Mouse (Mus musculus) 416B (cell line): ENCODE data around the gene Kazald1.

Experiments used
- DNase-seq: peaks from one replicate; pipeline ENCODE4 v3.0.0; 2011; ENCODE audit warnings: low read depth

Gene Kazald1

DNA sequence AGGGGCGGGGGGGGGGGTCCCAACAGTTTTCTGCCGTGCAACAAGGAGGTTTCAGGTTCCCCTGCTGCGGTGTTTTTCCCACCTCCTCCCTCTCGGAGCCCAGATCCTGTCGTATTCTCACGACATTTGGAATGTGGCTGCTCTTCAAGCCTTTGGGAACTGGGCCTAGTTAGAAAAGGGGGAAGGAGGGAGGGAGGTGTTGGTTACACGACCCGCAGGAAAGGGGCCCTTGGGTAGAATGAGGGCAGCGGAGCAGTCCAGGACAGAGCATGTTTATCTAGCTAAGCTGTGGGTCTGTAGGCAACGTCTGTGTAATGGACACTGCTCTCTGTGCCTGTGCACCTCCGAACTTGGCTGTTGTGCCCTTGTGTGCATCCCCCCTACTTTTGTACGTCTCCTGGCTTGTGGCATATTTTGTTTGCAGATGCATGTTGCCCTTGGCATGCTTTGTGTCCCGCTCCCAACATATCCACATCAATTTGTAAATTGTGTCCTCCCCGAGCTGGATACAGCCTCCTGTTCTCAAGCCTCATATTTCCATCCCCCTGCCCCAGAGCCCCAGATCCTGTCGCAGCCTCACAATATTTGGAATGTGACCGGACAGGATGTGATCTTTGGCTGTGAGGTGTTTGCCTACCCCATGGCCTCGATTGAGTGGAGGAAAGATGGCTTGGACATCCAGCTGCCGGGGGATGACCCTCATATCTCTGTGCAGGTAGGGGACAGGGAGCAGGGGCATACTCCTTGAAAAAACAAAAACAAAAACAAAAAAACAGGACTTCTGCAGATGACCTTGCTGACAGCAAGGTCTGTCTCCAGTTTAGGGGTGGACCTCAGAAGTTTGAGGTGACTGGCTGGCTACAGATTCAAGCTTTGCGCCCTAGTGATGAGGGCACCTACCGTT, 3.0 kb downstream of the Kazald1 start:
- no peak for DNase-seq

- DNase-seq: peak; percentile 89
These were observed 4.1 kb downstream of the Kazald1 start for GRCm38 (mm10) chr19:45078971-45079764.

- DNase-seq: peak; percentile 93
These were observed 4.9 kb downstream of the Kazald1 start for GRCm38 (mm10) chr19:45079769-45080515.

GRCm38 (mm10) chr19:45080711-45081110, 5.7 kb downstream of the Kazald1 start:
- DNase-seq: no peak

- DNase-seq: peak; percentile 68
These were observed 6.2 kb downstream of the Kazald1 start for GRCm38 (mm10) chr19:45081279-45081678.

- peak; percentile 73 for DNase-seq
These were observed 7.0 kb downstream of the Kazald1 start for GRCm38 (mm10) chr19:45081841-45082550.

DNA sequence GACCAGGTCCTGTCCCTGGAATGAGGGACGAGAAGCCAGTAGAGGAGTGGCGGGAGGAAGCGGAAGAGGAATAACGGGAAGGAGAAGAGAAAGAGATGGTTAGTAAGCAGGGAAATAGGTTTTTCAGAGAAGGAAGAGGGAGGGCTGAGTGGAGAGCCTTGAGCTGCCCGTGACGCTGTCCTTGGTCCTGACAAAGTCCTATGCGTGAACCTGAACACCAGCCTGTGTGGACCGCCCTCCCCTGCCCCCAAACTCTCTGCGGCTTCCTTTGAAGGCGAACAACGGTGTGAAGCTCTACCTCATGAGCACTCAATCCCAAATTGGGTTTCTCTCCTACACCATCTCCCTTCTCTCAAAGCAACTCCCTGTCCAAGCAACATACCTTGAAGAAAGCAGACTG, 22.8 kb downstream of the Kazald1 start:
- DNase-seq: peak; percentile 62

- DNase-seq: peak; percentile 45
These were observed 25.6 kb downstream of the Kazald1 start for GRCm38 (mm10) chr19:45100486-45101270.

DNA sequence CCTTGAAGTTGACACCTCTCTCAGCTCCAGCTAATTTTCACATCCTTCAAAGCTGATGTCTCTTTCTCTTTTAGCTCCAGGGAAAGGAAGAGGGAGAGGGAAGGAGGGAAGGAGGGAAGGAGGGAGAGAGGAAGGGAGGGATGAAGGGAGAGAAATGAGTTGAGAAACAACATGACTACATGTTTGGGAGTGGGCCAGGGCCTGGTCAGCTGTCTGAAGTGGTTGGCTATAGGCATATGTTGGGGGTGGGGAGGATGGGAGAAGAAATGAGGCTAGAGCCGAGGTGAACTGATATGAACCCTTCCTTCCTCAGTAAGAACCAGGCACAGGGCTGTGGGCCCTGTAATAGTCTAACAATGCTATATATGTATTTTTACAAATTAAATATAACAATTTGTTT, 30.6 kb downstream of the Kazald1 start:
- no peak for DNase-seq

DNA sequence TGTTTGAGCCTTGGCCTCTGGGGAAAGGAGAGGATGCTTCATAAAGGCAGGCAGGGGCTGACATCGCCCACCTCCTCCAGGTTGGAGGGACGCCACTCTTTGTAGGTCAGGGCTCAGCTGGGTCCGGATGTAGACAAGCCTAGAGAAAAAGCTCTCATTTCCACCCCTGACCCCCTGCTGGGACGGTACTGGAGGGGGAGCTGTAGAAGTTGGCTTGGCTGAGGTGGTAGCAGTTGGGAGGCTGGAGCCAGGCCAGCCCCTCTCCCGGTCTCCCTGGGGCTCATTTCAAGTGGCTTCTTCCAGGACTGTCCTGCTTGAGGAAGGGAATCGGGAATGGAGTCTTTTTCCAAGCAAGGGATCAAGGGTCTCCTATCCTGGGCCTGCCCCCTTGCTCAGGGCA, 31.6 kb downstream of the Kazald1 start:
- DNase-seq: no peak

GRCm38 (mm10) chr19:45110681-45111080, 35.6 kb downstream of the Kazald1 start:
- DNase-seq: peak; percentile 8

GRCm38 (mm10) chr19:45112444-45112843, 37.4 kb downstream of the Kazald1 start:
- peak; percentile 17 for DNase-seq

DNA sequence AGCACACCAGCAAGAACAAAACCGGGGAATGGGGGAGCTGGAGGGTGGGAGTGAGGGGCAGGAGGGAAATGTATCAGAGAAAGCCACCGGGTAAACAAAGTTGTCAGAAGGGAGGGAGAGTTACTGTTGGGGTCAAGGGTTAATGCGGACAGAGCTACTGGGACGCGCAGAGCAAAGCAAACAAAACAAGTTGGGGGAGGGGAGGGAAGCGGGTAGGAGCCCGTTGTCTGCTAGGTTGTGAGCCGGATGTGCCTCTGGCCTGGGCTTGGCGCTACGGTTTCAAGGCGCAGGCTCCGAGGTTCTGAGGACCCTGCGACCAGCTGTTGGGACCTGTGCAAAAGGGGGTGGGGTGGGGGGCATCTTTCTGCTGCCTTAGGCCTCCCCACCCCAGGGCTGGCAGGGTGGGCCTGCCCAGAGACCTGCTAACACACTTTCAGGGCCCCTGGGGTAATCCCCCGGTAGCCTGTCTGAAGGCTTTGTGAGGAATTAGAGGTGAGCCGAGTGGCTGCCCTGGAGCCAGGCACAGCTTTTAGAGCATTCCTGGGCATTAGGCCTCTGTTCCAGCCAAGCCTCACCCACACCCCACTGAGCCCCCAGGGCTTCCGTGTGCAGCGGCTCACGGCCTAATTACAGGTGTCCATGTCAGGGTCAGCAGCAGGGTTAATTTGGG, 38.9 kb downstream of the Kazald1 start:
- no peak for DNase-seq

DNA sequence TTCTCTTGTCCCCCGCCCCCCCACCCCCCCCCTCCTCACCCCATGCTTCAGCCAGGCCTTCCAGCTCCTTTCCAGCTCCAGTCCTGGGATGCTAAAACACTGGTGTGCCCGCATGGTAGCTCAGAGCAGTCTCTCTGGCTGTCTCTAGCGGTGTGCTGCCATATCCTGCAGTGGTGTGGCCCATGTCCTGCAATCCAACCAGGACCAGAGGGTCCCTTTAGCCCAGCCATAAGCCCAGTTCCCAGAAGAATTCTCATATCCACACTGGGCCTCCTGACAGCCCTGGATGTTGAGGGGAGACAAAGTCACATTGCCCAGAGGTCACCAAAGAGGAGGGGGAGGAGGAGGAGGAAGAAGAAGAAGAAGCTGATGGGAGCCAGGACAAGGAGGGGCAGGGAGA, 39.7 kb downstream of the Kazald1 start:
- DNase-seq: no peak

DNA sequence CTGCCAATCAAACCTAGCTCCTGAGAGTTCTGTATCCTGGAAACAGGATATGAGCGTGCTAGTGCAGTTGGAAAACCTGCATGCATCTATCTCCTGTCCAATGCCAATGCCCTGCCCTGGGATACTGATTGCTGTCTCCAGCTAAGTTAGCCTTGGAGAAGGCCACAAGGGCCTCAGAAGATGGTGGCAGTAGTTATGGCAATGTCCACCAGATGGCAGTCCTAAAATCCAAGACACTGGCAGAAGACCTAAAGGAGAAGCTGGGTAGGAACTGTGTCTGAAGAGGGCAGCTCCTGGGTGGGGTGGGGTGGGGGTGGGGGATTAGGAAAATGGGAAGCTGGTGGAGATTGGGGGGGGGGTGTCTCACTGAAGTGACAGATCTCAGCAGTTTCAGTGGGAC, 41.8 kb downstream of the Kazald1 start:
- peak; percentile 66 for DNase-seq
